Mouse (Mus musculus) forebrain, embryonic 11.5 days (tissue): ENCODE data around the gene Chrm2. TPM values are rescaled to one million over a fixed set of nuclear protein-coding genes. Genes with fewer than 3 reads are reported as not detected.

ENCODE experiments used
- ATAC-seq: fragments of 200-750 bp; cut with Nextera tagmentation; replicated peaks from 2 replicates; pipeline ENCODE4 v1.8.0; 2017; ENCODE audit warnings: moderate TSS enrichment; ENCODE audit not compliant: low FRiP score
- DNase-seq: peaks from one replicate; pipeline ENCODE4 v3.0.0-alpha.2; 2017; ENCODE audit warnings: low spot score
- H3K27ac ChIP-seq: fragments of 300-500 bp; sonication (generic); 2 replicates; pipeline ENCODE4 v1.5.1; 2014; ENCODE audit warnings: low read depth, low read length
- H3K27me3 ChIP-seq: fragments of 300-500 bp; sonication (generic); 2 replicates; pipeline ENCODE4 v1.6.1; 2014; ENCODE audit warnings: mild to moderate bottlenecking, low read length, mixed read lengths; ENCODE audit not compliant: control insufficient read depth, insufficient read depth
- H3K36me3 ChIP-seq: fragments of 300-500 bp; sonication (generic); 2 replicates; pipeline ENCODE4 v1.6.1; 2014; ENCODE audit warnings: mild to moderate bottlenecking, low read length, moderate library complexity, mixed read lengths; ENCODE audit not compliant: control insufficient read depth, insufficient read depth
- H3K4me1 ChIP-seq: fragments of 300-500 bp; sonication (generic); replicated peaks from 2 replicates; pipeline ENCODE4 v1.6.1; 2014; ENCODE audit warnings: low read length, mixed read lengths; ENCODE audit not compliant: control insufficient read depth, insufficient read depth
- H3K4me2 ChIP-seq: fragments of 300-500 bp; sonication (generic); 2 replicates; pipeline ENCODE4 v1.6.1; 2014; ENCODE audit warnings: low read depth, mild to moderate bottlenecking, low read length, moderate library complexity, mixed read lengths; ENCODE audit not compliant: severe bottlenecking
- H3K4me3 ChIP-seq: fragments of 300-500 bp; sonication (generic); 2 replicates; pipeline ENCODE4 v1.5.1; 2014; ENCODE audit warnings: low read depth, low read length
- H3K9ac ChIP-seq: fragments of 300-500 bp; sonication (generic); 2 replicates; pipeline ENCODE4 v1.6.1; 2014; ENCODE audit warnings: low read length
- H3K9me3 ChIP-seq: fragments of 300-500 bp; sonication (generic); 2 replicates; pipeline ENCODE4 v1.6.1; 2016; ENCODE audit warnings: low read length, mixed read lengths; ENCODE audit not compliant: control insufficient read depth
- WGBS: fragments of 180-500 bp; shearing (Covaris S2); extraction: QIAGEN DNeasy Blood & Tissue Kit; methylation state at CpG from one replicate; pipeline ENCODE4 v1.1.7; 2014; 5-methylcytosine and 5-hydroxymethylcytosine counted together
- polyA plus RNA-seq: library from polyadenylated mRNA; unstranded; fragments of >200 nt; fragmentation: Nextera tagmentation; extraction: Ambion mirVana; gene quantifications from 2 replicates; pipeline ENCODE4 v1.2.1, GENCODE M21; 2014

Chrm2 gene
- polyA plus RNA-seq, 1 experiment from 2014 or later = 0.63 TPM

- H3K9me3 ChIP-seq = no peaks in the 10 kb centered on the region
- no peak overlapping the region for H3K9ac ChIP-seq
- H3K27me3 ChIP-seq = no peaks in the 10 kb centered on the region
- no peaks in the 10 kb centered on the region for H3K36me3 ChIP-seq
- no peak for DNase-seq
- H3K4me1 ChIP-seq = no peaks in the 10 kb centered on the region
- no peak for ATAC-seq
- H3K4me2 ChIP-seq = no peak overlapping the region
- H3K4me3 ChIP-seq = no peak overlapping the region
- H3K27ac ChIP-seq = no peak overlapping the region
Observed at GRCm38 (mm10) chr6:36409016-36409415, 21.1 kb downstream of the Chrm2 start.

DNA sequence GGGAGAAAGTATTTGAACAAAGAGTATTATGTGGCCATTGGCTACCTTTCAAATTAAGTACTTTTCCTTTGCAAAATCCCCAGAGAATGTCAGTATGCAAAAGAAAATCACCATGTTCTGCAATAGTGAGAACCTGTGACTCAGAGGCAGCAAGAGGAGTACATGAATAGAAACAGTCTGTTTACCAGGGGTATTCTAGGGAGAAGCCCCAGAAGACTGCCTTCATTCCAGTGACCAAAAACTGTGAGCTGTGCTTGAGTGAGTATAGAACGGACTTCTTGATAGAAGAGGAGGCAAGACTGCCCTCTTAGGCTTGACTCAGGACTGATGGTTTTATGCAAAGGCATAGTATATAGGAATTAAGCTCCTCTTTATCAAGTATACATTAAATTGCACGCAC, 22.2 kb downstream of the Chrm2 start:
- DNase-seq = no peak
- Histone ChIP-seq H3K4me1 (no peaks in the 10 kb centered on the region), H3K9me3 (no peaks in the 10 kb centered on the region), H3K4me2 (no peak overlapping the region), H3K9ac (no peak overlapping the region), H3K27ac (no peak overlapping the region), H3K4me3 (no peak overlapping the region), H3K36me3 (no peaks in the 10 kb centered on the region), H3K27me3 (no peaks in the 10 kb centered on the region)
- 69% methylated on average over 2 of the region's 2 CpGs for WGBS
- no peak for ATAC-seq

- DNase-seq = no peak
- no peak for ATAC-seq
- Histone ChIP-seq H3K4me1 (no peaks in the 10 kb centered on the region), H3K4me2 (no peak overlapping the region), H3K27ac (no peak overlapping the region), H3K9ac (no peak overlapping the region), H3K4me3 (no peak overlapping the region), H3K36me3 (no peaks in the 10 kb centered on the region), H3K9me3 (no peaks in the 10 kb centered on the region), H3K27me3 (no peaks in the 10 kb centered on the region)
- 59% methylated on average over 2 of the region's 2 CpGs for WGBS
Observed at GRCm38 (mm10) chr6:36419716-36420115, 31.8 kb downstream of the Chrm2 start.

DNA sequence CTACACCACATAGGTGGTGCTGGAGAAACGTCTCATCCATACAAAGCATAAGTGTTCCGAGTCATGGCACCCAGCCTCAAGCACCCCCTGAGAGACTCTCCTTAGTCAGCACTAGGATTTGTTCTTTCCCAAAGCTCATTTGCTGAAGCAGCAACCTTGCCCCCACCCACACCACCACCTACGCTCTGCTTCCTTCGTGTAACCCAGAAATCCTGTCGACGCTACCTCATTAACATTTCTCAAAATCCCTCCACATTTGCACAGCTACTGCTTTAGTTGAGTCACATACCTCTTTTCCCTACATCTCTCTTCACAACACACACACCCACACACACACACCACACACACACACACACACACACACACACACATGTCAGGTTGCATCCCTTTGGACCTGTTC, 50.1 kb downstream of the Chrm2 start:
- H3K4me1 ChIP-seq = no peaks in the 10 kb centered on the region
- ATAC-seq = no peak
- H3K36me3 ChIP-seq = no peaks in the 10 kb centered on the region
- no peaks in the 10 kb centered on the region for H3K27me3 ChIP-seq
- no peak for DNase-seq
- no peak overlapping the region for H3K4me3 ChIP-seq
- H3K27ac ChIP-seq = no peak overlapping the region
- H3K9ac ChIP-seq = no peak overlapping the region
- H3K4me2 ChIP-seq = no peak overlapping the region
- H3K9me3 ChIP-seq = no peaks in the 10 kb centered on the region
- 95% methylated on average over 6 of the region's 6 CpGs for WGBS

DNA sequence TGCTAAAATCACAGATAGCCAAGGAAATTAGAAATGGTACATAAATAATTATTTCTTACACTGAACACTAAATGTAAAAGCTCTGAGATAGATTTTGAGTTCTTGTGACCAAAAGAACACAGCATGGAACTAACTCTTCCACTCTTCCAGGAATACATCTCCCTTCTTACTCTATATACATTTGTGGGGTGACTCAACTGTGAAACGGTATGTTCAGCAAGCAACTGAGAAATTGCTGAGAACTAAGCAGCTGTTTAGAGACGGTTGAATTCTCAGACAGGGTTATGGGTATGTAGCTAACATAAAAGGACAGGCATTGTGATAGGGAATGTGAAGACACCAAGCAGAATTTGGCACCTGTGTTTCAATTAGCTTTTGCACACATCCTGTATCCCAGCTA, 51.3 kb downstream of the Chrm2 start:
- ATAC-seq (no peak), DNase-seq (no peak)
- Histone ChIP-seq H3K27me3 (no peaks in the 10 kb centered on the region), H3K27ac (no peak overlapping the region), H3K4me3 (no peak overlapping the region), H3K9ac (no peak overlapping the region), H3K4me2 (no peak overlapping the region), H3K36me3 (no peaks in the 10 kb centered on the region), H3K4me1 (no peaks in the 10 kb centered on the region), H3K9me3 (no peaks in the 10 kb centered on the region)
- 85% methylated on average over 2 of the region's 2 CpGs for WGBS

DNA sequence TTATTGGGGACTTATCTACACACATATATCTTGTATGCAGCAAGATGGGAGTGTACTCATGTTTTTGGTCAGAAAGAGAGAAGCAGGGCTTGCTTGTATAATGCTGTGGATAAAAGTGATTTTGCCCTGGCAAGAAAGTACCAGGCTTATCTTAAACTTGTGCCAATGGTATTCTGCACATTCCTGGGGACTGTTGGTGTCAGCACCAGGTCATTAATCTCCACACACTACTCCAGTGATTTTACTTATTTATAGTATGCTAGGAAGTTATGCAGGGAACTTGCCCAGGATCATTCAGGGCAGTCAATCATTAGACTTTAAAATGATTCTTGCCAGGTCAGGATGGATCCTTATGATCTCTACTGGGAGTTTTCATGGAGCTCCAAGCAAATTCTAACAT, 63.6 kb downstream of the Chrm2 start:
- Histone ChIP-seq H3K27me3 (no peaks in the 10 kb centered on the region), H3K4me3 (no peak overlapping the region), H3K4me1 (no peaks in the 10 kb centered on the region), H3K36me3 (no peaks in the 10 kb centered on the region), H3K27ac (no peak overlapping the region), H3K9me3 (no peaks in the 10 kb centered on the region), H3K4me2 (no peak overlapping the region), H3K9ac (no peak overlapping the region)
- DNase-seq (no peak), ATAC-seq (no peak)

DNA sequence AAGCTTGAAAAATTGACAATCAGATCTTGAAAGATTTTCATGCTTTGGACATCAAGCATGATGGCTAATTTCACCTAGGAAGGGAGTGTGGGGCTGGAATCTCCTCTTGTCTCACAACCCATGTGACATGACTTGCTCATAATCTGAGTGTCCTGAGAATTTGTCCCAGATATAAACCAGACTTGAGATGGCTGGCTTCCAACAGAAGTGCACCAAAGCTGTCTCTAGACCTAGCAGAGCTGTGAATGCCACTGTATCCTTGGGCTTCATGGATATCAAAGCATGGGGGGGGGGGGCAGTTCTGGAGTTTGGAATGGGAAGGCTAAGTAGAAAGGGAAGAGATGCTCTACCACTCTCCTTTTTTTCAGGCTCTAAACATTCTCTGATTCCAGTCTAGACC, 67.2 kb downstream of the Chrm2 start:
- DNase-seq = no peak
- no peak overlapping the region for H3K4me2 ChIP-seq
- H3K27ac ChIP-seq = no peak overlapping the region
- no peak for ATAC-seq
- no peak overlapping the region for H3K9ac ChIP-seq
- H3K36me3 ChIP-seq = no peaks in the 10 kb centered on the region
- H3K4me1 ChIP-seq = no peaks in the 10 kb centered on the region
- H3K4me3 ChIP-seq = no peak overlapping the region
- H3K9me3 ChIP-seq = no peaks in the 10 kb centered on the region
- no peaks in the 10 kb centered on the region for H3K27me3 ChIP-seq

GRCm38 (mm10) chr6:36457015-36457414, 69.1 kb downstream of the Chrm2 start:
- Histone ChIP-seq H3K27ac (no peak overlapping the region), H3K4me2 (no peak overlapping the region), H3K36me3 (no peaks in the 10 kb centered on the region), H3K4me1 (no peaks in the 10 kb centered on the region), H3K9me3 (no peaks in the 10 kb centered on the region), H3K27me3 (no peaks in the 10 kb centered on the region), H3K4me3 (no peak overlapping the region), H3K9ac (no peak overlapping the region)
- DNase-seq (no peak), ATAC-seq (no peak)
- WGBS = 93% methylated on average over 1 of the region's 1 CpGs

DNA sequence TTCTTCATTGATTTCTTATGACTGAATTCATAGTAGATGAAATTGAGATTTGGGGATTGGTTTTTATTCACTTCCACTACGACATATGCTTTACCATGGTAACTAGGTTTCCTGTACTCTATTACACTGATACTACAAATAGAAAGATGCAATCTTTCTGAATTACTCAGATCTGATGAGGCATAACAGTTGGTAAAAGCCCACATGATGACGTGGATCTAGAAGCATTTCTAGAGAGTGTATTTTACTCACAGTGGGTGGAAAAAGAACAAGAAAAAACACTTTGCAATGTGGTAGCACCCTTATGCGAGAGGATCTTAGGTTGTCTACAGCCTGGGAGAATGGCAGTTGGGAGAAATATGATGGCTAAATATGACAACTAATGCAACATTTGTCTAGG, 76.1 kb downstream of the Chrm2 start:
- 87% methylated on average over 3 of the region's 3 CpGs for WGBS

More for the DNA sequence above, 76.1 kb downstream of the Chrm2 start:
- Histone ChIP-seq H3K27ac (no peak overlapping the region), H3K36me3 (no peaks in the 10 kb centered on the region), H3K4me3 (no peak overlapping the region), H3K9ac (no peak overlapping the region), H3K27me3 (no peaks in the 10 kb centered on the region), H3K4me2 (no peak overlapping the region), H3K9me3 (no peaks in the 10 kb centered on the region), H3K4me1 (no peaks in the 10 kb centered on the region)
- no peak for ATAC-seq
- no peak for DNase-seq
